Mouse (Mus musculus) retina, postnatal 1 day (tissue): ENCODE data around the gene Celf5.

Experiments
- DNase-seq: peaks from one replicate; pipeline ENCODE4 v3.0.0-alpha.2; 2012

The Celf5 gene

DNA sequence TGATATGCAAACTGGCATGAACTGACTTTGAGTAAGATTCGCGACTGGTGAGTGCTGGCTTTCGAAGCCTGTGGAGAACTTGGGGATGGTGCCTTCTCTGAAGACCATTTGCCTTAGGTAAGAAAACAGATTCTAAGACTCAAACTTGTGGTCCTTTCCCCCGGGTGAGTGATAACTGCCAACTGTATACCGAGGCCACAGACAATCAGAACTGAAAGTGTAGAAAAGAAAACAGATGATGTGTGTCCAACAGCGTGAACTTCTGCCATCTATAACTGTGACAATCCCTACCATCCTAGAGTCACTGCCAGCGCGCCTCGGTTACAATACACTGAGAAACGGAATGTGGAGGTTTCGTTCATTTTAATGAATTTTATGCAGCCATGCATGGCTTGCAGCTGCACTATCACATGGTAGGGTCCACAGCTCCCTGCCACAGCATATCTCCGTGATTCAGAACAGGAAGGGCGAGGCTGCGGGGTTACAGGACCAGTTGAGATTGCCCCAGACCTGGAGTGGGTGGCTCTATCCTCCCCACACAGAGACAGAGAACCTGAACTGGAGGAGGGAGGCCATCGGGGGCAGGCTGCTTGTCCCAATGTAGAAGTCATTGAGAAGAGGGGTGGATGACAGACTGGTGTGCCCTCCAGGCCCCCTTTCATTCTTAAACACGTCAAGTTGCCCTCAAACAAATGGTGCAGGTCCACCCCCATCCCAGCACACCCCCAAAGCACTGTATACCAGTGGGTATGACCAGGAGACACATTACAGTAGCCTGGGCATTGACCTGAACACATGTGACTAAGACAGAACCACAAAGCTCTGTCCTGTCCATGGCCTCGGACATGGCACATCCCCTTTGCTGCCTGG is 15.1 kb upstream of the Celf5 start:
- no peak for DNase-seq

DNA sequence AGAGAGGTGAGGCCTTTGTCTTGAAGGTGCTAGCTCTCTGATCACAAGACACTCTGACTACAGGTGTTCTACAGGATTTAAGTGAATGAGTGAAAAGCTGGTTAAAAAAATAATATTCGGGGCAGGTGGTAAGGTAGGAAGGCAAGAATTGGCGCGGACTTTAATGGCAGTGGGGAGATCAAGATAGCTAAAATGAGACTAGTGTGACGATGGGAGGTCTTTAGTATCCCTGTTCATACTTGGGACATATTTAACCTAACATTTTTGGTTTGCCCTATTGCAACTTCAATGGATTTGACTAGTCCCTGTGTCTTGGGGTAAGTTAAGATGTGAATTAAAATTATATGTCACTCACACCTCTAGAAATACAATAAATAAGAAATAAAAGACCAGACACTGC is 14.5 kb upstream of the Celf5 start:
- no peak for DNase-seq

DNA sequence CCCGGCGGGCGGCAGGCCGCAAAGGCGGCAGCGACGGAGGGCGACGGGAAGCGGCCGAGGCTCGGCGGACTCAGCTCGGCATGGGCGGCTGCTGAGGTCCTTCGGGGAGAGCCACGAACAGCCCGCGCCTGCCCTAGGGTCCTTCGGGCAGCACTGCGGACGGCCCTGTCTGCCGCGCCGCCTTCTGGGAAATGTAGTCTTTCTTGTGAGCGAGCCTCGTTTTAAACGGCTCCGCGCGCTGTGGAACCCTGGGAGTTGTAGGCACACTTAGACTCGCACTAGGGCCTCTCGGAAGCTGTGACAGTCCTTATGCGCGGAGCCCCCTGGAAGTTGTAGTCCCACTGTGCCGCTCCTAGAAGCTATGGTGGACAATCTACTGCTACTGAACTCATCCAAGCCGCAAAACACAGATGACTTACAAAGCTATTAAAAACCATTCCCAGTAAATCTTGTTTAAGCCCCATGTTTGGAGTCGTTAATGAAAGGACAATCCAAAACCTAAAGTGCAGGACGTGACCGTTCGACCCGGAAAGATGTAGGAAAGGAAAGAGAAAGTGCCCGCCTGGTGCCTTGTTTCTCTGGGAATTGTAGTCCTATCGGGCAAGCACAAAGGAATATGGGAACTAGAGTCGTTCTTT is 13.9 kb upstream of the Celf5 start, which contains the start of gene Ncln:
Gene Ncln (minus strand): TSS at position 129 of the 638 bp plus-strand sequence.
- peak; percentile 99 for DNase-seq

DNA sequence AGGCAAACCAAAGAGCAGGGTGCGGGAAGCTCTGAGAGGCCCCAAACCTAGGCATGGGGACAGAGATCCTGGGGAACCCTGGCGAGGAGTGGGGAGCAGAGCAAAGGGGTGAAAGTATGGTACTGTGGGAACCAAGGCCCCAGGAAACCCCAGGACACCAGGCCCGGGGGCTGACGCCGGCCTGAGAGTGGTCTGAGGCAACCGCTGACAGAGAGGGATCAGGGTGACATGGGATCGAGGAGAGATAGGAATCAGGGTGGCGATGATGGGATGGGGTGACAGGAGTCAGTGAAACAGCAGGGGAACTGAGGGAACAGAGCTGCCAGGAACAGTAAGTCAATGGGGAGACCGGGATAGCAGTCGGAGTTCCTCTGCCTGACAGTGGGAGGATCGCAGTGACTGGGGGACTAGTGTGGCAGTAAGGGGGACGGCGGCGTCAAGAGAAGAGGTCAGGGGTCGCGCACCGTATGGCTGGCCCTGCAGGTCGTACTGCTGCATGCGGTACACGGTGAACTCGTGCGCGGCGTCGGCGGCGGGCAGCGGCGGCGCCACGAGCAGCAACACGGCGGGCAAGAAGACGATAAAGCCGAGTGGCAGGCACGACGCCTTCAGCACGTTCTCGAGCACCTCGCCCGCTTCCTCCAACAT is 13.2 kb upstream of the Celf5 start:
- no peak for DNase-seq

DNA sequence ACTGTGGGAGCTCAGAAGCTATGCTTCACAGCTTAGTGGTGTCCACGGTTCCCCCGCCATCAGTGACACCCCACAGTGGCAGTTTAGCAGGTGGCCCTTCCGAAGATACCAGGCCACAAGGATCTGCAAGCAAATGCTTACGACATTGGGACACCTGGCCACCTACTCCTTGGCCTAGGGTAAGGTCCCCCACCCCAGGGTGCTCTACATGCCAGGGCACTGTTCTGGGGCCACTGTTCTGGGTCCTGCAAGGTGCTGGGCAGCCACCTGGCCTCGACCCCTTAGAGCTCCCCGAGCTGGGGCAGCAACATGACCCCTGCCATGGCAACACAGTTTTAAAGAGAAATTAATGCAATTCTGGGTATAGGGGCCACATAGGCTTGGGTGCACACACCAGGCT is 12.6 kb upstream of the Celf5 start:
- no peak for DNase-seq

DNA sequence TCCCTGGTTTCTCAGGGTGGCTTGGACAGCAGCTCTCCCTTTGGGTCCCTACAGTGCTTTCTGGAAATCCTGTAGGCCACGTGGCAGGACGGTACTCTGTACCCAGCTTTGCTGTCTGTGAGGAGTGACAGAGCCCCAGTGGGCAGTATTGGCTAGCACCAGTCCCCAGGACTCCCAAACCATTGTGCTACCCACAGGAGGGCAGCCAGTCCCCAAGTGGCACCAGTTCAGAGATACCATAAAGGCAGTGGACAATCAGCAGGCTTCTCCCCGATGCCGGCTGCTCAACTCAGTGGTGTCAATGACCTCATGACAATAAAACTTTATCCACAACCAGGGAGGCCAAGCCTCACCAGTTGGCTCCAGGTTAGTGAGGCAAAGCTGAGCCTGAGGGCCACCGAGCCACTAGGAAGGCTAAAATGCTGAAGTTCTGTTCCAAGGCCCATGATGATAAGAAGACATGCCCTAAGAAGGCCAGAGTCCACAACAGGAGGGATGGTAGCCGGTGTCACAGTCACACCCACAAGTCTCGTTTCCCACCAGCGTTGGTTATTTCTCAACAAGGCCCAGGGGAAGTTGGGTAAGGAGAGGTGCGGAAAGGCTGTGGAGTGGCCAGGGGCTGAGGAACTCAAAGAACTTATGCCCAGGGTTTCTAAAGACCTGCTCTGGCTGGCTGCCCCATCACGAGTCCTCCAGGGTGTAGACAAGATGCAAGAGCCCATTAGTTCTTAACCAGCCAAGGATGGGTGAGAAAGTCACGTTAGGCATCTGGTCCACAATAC is 11.9 kb upstream of the Celf5 start:
- DNase-seq, result no peak

DNA sequence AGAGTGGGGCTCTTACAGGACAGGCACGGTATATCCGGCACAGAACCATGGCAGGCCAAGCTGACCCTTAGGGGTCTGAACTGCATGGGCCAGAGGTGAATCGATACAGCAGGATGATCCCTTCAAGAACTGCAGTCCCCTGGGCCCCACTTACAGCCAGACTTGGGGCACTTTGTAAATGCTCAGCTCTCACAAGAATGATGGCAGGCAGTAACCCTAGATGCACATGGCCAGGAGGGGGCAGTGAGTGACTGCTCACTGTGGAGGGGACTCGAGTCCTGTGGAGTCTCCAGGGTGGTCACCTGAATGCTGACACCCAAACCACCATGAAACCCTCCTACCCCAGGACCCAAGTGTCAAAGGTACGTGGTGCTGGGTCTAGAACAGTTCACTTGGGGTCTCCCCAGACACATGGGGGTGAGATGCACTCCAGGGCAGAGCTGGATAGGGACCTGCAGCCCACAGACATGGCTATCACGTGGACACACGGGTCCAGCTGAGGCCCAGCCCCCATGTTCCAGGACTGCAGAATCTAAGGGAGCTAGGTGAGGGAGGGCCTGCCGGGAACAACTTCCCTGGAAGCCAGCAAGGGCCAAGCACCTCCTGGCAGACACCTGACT is 11.2 kb upstream of the Celf5 start:
- no peak for DNase-seq

DNA sequence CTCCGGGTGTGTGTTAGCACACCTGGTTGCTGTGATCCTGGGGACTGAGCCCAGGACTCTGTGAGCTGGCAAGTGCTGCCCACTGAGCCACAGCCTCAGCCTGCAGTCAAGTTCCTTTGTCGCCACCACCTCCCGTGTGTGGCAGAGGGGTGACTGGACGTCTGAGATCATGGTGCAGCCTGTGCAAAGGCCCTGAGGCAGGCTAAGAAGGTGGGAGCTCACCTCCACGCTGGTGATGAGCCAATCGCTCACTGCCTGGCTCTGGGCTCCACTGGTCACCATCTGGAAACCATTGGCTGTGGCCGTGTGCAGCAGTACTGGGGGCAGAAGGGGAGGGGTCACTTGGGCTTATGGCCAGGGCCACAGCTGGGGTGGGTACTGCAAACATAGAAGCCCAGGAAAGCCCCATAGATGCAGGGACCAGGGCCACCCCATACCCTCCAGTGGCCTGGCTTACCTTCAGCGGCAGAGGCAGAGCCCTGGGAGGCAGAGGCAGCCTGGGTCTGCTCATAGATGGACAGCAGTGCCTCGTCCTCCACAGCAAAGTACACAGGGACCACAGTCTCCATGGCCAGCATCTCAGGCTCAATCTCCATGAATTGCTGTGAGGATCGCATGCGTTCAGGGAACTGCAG is 10.2 kb upstream of the Celf5 start:
- DNase-seq, result no peak

DNA sequence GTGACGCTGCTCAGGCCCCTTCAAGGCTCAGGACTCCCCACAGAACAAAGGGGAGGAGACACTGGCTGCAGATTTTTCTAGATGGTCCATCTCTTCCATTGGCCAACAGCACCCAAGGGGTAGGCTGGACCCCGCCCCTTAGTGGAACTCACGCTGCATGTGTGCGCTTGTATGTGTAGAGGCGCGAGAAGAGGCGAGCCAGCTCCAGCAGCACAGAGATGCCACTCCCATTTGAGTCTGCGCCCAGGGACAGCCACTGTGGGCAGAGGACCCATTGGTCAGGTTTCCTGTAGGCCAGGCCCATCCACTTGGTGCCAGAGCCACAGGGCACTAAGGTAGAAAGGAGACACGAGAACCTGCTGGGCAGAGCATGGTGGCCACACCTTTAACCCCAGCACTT is 8.5 kb upstream of the Celf5 start:
- no peak for DNase-seq

DNA sequence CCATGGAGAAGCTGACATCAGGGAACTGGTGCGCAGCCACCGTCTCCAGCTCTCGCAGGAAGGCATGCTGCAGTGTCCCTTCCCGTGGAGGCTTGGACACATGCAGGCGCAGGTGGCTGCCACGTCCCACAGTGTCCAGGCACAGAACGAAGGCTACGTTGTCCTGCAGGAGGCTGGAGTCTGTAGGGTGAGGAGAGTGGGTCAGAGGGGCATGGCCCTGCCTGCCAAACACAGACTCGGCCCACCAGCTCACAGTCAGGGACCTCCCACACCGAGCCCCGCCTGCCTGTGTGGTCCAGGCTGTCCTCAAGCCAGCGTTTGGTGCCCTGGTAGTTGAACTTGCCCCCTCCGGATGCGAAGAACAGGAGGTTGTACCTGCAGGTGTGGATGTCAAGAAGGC is 7.4 kb upstream of the Celf5 start:
- no peak for DNase-seq

DNA sequence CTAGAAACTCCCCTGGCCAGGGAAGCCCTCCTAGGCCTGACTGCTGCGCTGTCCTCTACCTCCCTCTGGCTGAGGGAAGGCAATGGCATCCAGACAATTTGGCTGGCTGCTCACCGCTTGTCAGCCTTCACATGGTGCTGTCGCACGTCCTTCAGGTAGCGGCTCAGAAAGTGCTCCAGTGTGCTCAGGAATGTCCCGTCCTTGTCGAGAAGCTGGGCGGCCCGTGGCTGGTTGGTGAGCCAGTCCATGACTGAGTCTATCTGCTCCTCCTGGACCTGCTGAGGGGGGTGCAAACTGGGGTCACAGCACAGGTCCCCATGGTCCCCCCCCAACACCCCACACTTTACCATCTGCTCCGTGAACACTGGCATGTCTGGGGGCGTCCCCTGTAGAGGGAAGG is 5.6 kb upstream of the Celf5 start:
- DNase-seq, result no peak

DNA sequence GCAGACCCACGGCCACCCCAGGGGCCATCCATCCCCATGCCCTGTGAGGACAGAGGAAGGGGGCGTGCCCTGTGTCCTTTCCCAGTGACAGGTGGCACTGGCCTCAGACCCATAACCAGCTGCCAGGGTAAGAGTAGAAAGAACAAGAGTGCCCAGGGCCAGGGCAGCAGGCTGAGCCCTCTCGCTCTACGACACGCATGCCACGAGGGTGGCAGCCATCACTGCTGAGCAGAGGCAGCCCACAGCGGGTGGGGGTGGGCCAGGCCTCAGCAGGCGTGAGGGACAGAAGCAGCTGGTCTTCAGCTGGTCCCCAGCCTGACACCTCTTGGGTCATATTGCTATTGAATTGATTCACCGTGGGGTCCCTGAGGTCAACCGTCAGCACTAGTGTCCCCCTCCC is 4.0 kb upstream of the Celf5 start:
- DNase-seq, result no peak

DNA sequence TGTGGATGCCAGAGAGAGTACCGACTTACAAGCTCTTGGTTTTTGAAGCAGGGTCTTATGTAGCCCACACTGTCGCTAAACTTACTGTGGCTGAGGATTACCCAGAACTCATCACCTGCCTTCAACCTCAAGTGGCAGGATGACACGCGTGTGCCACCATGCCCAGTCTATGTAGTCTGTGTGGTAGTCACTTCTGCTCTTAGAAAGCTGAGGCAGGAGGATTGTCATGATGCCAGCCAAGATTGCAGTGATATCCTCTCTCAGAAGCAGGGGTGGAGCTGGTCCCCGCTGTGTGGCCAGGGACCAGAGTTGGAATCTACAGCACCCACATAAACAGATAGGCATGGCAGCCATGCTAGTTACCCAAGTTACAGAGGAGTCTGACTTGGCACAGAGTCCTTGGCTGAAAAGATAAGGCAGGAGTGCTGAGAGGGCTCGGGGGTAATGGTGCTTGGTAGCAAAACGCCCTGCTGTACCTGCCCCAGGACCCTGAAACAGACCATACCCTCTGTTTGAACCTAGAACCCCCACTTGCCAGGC is 3.0 kb upstream of the Celf5 start:
- no peak for DNase-seq

DNA sequence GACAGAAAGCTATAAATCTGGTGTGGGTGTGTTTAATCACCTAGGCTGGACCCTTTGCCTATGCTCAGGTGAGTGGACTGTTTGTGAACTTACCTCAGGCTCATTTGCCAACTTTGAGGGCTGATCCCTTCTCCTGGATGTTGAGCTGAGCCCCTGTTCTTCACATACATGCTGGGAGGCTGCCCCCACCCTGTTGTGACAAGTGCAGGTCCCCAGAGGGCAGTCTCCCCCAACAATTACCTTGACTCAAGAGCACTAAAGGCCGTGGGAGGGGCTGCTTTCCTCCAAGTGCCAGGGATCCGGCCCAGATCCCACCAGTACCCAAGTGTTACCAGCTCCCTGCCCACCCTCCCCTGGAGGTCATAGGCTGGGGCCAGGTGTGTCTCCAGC is 2.5 kb upstream of the Celf5 start:
- DNase-seq, result peak; percentile 36

DNA sequence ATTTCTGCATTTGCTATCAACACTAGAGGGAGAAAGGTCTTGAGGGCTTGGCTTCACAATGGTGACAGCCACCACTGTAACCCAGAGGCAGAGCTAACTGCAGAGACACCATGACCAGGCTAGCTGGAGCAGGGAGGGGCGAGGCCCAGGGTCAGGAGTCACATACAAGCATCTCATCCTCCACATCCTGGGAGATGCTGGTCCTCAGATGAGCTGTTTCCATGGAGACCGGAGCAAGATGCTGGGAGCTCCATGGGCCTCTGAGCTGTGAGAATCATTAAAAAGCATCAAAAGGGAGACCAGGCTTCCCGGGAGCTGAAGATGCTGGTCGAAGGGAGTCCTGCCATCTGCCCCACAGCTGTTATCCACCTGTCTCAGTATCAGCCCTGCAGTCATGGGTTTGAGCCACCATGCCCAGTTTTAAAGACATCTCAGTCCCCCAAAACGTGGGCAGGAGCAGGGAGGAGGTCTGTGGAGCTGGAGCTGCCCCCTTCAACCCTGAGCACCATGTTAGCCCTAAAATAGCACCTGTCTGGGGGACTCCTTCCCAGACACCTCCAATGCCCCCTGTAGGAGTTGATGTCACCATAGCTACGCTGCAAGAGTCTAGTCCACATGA is 2.0 kb upstream of the Celf5 start:
- peak; percentile 22 for DNase-seq

DNA sequence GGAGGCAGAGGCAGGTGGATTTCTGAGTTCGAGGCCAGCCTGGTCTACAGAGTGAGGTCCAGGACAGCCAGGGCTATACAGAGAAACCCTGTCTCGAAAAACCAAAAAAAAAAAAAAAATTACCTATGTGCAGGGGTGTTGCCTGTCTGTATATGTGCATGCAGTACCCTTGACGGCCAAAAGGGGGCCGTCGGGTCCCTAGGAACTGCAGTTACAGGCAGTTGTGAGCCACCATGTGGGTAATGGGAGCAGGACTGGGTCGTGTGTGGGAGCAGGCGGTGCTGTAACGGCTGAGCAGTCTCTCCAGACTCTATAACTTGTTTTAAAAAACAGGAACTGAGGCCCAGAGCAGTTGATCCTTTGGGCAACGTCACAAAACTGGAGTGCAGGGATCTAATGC is 1.5 kb upstream of the Celf5 start:
- peak; percentile 68 for DNase-seq

DNA sequence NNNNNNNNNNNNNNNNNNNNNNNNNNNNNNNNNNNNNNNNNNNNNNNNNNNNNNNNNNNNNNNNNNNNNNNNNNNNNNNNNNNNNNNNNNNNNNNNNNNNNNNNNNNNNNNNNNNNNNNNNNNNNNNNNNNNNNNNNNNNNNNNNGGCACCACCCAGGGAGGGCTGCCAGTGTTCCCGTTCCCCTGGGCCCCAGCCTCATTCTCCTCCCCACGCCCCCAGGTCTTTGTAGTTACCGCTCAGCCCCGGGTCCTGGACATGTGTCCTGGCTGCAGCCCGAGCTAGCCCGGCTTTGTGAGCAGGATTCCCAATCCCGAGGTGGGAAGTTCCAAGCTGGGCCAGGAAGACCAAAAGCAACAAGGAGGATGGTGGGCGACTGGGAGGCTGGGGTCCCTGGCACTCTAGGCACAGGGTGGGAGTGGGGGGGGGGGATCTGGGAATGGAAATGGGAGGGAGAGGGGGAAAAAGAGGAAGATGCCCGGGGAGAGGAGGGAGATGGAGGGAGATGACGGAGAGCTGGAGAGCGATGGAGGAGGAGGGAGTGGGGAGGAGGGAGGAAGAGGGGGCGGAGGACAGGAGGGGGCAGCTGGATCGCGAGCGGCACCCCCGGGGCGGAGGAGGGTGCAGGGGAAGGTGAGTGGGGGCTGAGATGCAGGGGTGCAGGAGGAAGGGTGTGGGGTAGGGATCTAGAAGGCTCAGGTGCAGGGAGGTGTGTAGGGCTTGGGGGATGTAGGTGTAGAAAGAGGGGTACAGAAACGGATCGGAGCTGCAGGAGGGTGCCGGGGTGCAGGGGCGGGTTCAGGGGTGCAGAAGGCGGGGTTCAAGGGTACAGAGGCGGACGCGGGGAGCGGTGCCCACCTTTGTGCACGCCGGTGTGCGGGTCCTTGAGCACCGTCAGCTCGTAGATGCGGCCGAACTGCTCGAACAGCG is 640 bp downstream of the Celf5 start:
- DNase-seq, result peak; percentile 33

DNA sequence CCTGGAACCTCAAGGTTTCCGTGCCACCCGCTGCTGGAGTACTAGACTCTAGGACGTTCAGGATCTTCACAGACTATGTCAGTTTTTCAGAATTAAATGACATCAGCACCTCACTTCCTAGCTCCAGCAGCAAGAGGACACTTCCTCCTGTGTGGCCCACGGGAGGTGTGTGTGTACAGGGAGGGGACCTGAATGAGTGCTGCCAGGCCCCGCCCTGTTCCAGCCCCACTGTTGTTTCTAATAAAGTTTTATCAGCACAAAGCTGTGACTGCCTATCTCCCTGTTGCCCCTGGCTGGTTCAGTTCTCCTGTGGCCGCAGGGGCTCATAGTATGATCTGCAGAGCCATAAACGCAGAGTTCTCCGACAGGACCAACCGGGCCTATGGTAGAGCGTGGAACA is 8.0 kb downstream of the Celf5 start:
- no peak for DNase-seq

DNA sequence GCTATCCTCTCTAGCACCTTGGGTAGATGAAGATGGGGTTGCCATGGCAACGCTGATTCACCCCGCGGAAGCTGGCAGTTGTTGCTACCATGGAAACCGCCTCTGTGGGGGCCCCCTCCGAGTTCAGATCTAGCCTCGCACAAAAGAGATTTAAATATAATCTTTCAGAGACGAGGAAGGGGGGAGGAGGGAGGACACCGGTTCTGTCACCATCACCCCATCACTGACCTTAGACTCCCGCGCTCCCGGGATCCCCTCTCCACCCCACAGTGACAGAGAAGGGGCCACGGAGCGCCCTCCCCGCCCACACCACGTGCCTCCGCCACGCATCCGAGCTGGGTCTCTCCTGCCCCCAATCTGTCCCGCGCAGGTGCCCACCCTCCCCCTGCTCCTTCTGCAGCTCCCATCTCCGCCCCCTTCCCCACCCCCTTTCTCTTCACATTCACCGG is 9.5 kb downstream of the Celf5 start:
- peak; percentile 84 for DNase-seq

DNA sequence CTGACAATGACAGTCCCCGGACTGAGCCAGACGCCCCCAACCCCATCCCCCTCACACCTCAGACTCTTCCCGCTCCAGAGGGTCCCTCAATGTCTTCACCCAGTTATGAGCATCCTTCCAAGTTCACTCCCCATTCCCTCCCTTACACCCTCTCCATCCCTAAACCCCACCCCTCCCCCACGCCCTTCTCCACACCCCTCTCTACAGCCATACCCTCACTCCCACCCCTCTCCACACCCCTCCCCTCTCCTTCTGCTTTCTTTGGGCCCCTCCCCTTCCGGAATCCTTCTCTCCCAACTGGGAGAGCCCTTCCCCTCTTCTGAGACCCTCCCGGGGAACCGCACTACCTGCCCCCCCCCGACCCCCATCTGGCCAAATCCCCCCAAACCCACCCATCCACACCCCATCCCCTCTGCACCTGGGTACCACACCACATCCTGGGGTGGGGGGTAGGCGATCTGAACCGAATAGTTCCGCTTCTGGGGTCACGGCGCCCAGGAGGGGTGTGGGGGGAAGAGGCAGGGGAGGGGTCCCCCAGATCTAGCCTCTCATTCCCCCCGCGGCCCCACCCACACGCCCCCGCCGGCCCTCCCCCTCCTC is 10.0 kb downstream of the Celf5 start:
- peak; percentile 37 for DNase-seq
